Comparison of ENCODE assay signal across 12 mouse cellular contexts in genomic region chr17:5388351-5388750, GRCm38 (mm10).
"Had no signal": no experiment of that assay in that cellular context is flagged by ENCODE, and none has a peak within 500 bp of the region (broad histone marks: within the 10 kb centered on the region; RNA-seq: fewer than 3 reads in every experiment).

No protein-coding gene starts in this region.

- DNase-seq: left cerebral cortex, postnatal 4 days; liver; liver, embryonic 13.5 days; liver, postnatal 0 days; lung, adult 18-20 months; lung, adult 2 months; lung, embryonic 14.5 days; lung, postnatal 10 days; lung, postnatal 14 days; lung, postnatal 36 days; lung, postnatal 4 days; midbrain, embryonic 14.5 days had no signal
